ENCODE assay signal across 21 mouse cellular contexts in genomic region chr6:46924709-46925108, GRCm38 (mm10).
DNase-seq lines count a peak whose midpoint lies in the region; ATAC-seq and TF ChIP-seq lines count a peak whose summit lies in the region.
"Had no signal": no experiment of that assay in that cellular context is flagged by ENCODE, and none has a peak within 500 bp of the region (broad histone marks: within the 10 kb centered on the region; RNA-seq: fewer than 3 reads in every experiment).

No protein-coding gene starts in this region.

- no peak overlapping the region for H3K9ac ChIP-seq in kidney, postnatal 0 days (ENCODE audit: low read depth, low read length)
- no peak overlapping the region for H3K9ac ChIP-seq in kidney, embryonic 16.5 days (replicated peaks; ENCODE audit: low read length)
- no peak overlapping the region for H3K9ac ChIP-seq in neural tube, embryonic 14.5 days (replicated peaks; ENCODE audit: low read depth, low read length)
- H3K9ac ChIP-seq: embryonic facial prominence, embryonic 13.5 days; forebrain, embryonic 13.5 days; forebrain, embryonic 15.5 days; forebrain, postnatal 0 days had no signal

- H3K4me2 ChIP-seq in kidney, postnatal 0 days (ENCODE audit: low read length) = no peak overlapping the region
- no peak overlapping the region for H3K4me2 ChIP-seq in kidney, embryonic 16.5 days (replicated peaks; ENCODE audit: low read depth, low read length)
- no peak overlapping the region for H3K4me2 ChIP-seq in neural tube, embryonic 14.5 days (ENCODE audit: low read depth, low read length)
- H3K4me2 ChIP-seq: embryonic facial prominence, embryonic 13.5 days; forebrain, embryonic 13.5 days; forebrain, embryonic 15.5 days had no signal

- H3K36me3 ChIP-seq in kidney, postnatal 0 days (ENCODE audit: insufficient read depth, low read length) = no peaks in the 10 kb centered on the region
- no peaks in the 10 kb centered on the region for H3K36me3 ChIP-seq in kidney, embryonic 16.5 days (ENCODE audit: insufficient read depth, low read length)
- no peaks in the 10 kb centered on the region for H3K36me3 ChIP-seq in neural tube, embryonic 14.5 days (ENCODE audit: control insufficient read depth, insufficient read depth, low read length)
- H3K36me3 ChIP-seq: embryonic facial prominence, embryonic 13.5 days; forebrain, embryonic 15.5 days had no signal

- peak; percentile 7 for DNase-seq in embryo, embryonic 11 days
- no peak for DNase-seq in embryo, embryonic 10 days (ENCODE audit: low spot score)
- DNase-seq in kidney, postnatal 0 days (ENCODE audit: low spot score) = peak; percentile 10
- DNase-seq in neural tube, embryonic 10.5 days (ENCODE audit: extremely low spot score, low spot score) = no peak
- peak; percentile 62 for DNase-seq in mesoderm, embryonic 11.5 days (ENCODE audit: low read depth, low spot score)
- no peak for DNase-seq in layer of hippocampus, adult 11-12 months (ENCODE audit: low spot score)
- DNase-seq: adrenal gland, adult 2 months; adrenal gland, postnatal 10 days; adrenal gland, postnatal 25 days; cerebellum, adult 11 months; cerebellum, adult 18-20 months; cerebellum, adult 8-10 months; cerebellum, adult 9-11 months; cerebellum, postnatal 14 days; cerebellum, postnatal 36 days; forebrain, postnatal 0 days had no signal

- no peak for TF ChIP-seq CTCF in kidney, postnatal 0 days (IDR thresholded peaks at IDR 0.05; ENCODE audit: low read depth)

- no peaks in the 10 kb centered on the region for H3K4me1 ChIP-seq in kidney, postnatal 0 days (replicated peaks; ENCODE audit: insufficient read depth, low read length)
- no peaks in the 10 kb centered on the region for H3K4me1 ChIP-seq in kidney, embryonic 16.5 days (ENCODE audit: insufficient read depth, low read length)
- no peaks in the 10 kb centered on the region for H3K4me1 ChIP-seq in neural tube, embryonic 14.5 days (ENCODE audit: control insufficient read depth, insufficient read depth, low read length)
- H3K4me1 ChIP-seq: embryonic facial prominence, embryonic 13.5 days; forebrain, embryonic 13.5 days; forebrain, embryonic 15.5 days had no signal

- ATAC-seq in kidney, postnatal 0 days (replicated peaks; ENCODE audit: low FRiP score, low read depth) = no peak
- no peak for ATAC-seq in kidney, embryonic 16.5 days (ENCODE audit: low FRiP score, low TSS enrichment)
- peak; percentile 56; the same call in 1 of the 2 replicates for ATAC-seq in neural tube, embryonic 14.5 days (ENCODE audit: low read depth)
- ATAC-seq: forebrain, embryonic 13.5 days; forebrain, embryonic 15.5 days; forebrain, postnatal 0 days had no signal

- WGBS in kidney, postnatal 0 days = 21% methylated on average over 7 of the region's 7 CpGs
- 24% methylated on average over 7 of the region's 7 CpGs for WGBS in kidney, embryonic 16.5 days
- 28% methylated on average over 7 of the region's 7 CpGs for WGBS in neural tube, embryonic 14.5 days

- H3K4me3 ChIP-seq in kidney, postnatal 0 days (replicated peaks; ENCODE audit: low read depth, low read length) = no peak overlapping the region
- H3K4me3 ChIP-seq in kidney, embryonic 16.5 days (ENCODE audit: low read length) = no peak overlapping the region
- H3K4me3 ChIP-seq in neural tube, embryonic 14.5 days (ENCODE audit: low read depth, low read length) = no peak overlapping the region
- H3K4me3 ChIP-seq: embryonic facial prominence, embryonic 13.5 days; forebrain, embryonic 13.5 days; forebrain, embryonic 15.5 days had no signal

- no peaks in the 10 kb centered on the region for H3K27me3 ChIP-seq in kidney, postnatal 0 days (ENCODE audit: insufficient read depth, low read length)
- H3K27me3 ChIP-seq in kidney, embryonic 16.5 days (ENCODE audit: insufficient read depth, low read length) = no peaks in the 10 kb centered on the region
- no peaks in the 10 kb centered on the region for H3K27me3 ChIP-seq in neural tube, embryonic 14.5 days (ENCODE audit: control insufficient read depth, insufficient read depth, low read length)
- H3K27me3 ChIP-seq: embryonic facial prominence, embryonic 13.5 days; forebrain, embryonic 13.5 days; forebrain, embryonic 15.5 days had no signal

- H3K27ac ChIP-seq in kidney, postnatal 0 days = no peak overlapping the region
- H3K27ac ChIP-seq in kidney, embryonic 16.5 days (ENCODE audit: low read length) = no peak overlapping the region
- H3K27ac ChIP-seq in neural tube, embryonic 14.5 days (ENCODE audit: low read depth, low read length) = no peak overlapping the region
- H3K27ac ChIP-seq: embryonic facial prominence, embryonic 13.5 days; forebrain, embryonic 13.5 days; forebrain, embryonic 15.5 days had no signal

- no peaks in the 10 kb centered on the region for H3K9me3 ChIP-seq in kidney, postnatal 0 days (replicated peaks; ENCODE audit: low read length)
- no peaks in the 10 kb centered on the region for H3K9me3 ChIP-seq in kidney, embryonic 16.5 days (ENCODE audit: low read length)
- H3K9me3 ChIP-seq in neural tube, embryonic 14.5 days (ENCODE audit: control insufficient read depth, low read length) = no peaks in the 10 kb centered on the region
- H3K9me3 ChIP-seq: embryonic facial prominence, embryonic 13.5 days; forebrain, embryonic 13.5 days; forebrain, embryonic 15.5 days had no signal

Comparison
In these comparisons a context has a peak if more than half of its experiments do, and no peak if none do; other contexts are left out.
1. DNase-seq: peak in embryo, embryonic 11 days (single experiment), kidney, postnatal 0 days (single experiment) and mesoderm, embryonic 11.5 days (single experiment); none in embryo, embryonic 10 days (single experiment), neural tube, embryonic 10.5 days (single experiment) and layer of hippocampus, adult 11-12 months (single experiment).